Mouse (Mus musculus): Measurements from ENCODE around the gene Gmppa. TPM values are rescaled to one million over a fixed set of nuclear protein-coding genes. Genes with fewer than 3 reads are reported as not detected.

Gene Gmppa
- polyA plus RNA-seq, 1 experiment from 2014 or later, result 121 TPM

DNA sequence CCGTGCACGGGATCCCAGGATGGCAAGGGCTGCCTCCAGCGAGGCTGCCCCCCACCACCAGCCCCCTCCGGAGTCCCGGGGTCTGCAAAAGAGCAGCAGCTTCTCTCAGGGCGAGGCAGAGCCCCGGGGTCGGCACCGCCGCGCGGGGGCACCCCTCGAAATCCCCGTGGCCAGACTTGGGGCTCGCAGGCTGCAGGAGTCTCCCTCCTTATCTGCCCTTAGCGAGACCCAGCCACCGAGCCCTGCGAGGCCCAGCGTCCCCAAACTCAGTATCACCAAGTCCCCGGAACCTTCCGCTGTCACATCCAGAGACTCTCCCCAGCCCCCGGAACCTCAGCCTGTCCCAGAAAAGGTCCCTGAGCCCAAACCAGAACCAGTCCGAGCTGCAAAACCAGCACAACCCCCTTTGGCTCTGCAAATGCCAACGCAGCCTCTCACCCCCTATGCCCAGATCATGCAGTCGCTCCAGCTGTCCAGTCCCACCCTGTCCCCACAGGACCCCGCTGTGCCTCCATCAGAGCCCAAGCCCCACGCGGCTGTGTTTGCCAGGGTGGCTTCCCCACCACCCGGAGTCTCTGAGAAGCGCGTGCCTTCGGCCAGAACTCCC, 13.4 kb upstream of the Gmppa start:
- Histone ChIP-seq H3K36me3 (ENCODE audit: control insufficient read depth, insufficient read depth) (peaks cover 9% of the 10 kb centered on the region; the same call in 1 of the 2 replicates), H3K9ac (ENCODE audit: low read depth, low read length) (no peak overlapping the region), H3K9me3 (ENCODE audit: control insufficient read depth) (no peaks in the 10 kb centered on the region), H3K27me3 (replicated peaks; ENCODE audit: control insufficient read depth, insufficient read depth, low read length) (peaks cover 28% of the 10 kb centered on the region), H3K27ac (ENCODE audit: low read depth, low read length) (no peak overlapping the region), H3K4me1 (replicated peaks; ENCODE audit: control insufficient read depth, insufficient read depth, low read length) (no peaks in the 10 kb centered on the region), H3K4me2 (replicated peaks; ENCODE audit: low read depth) (peak overlapping the region; percentile 61), H3K4me3 (ENCODE audit: low read depth, low read length) (peak overlapping the region; percentile 32)
- WGBS, result 15% methylated on average over 31 of the region's 32 CpGs
- TF ChIP-seq CTCF (IDR thresholded peaks at IDR 0.05; ENCODE audit: low read depth), result no peak
- ATAC-seq, result no peak

DNA sequence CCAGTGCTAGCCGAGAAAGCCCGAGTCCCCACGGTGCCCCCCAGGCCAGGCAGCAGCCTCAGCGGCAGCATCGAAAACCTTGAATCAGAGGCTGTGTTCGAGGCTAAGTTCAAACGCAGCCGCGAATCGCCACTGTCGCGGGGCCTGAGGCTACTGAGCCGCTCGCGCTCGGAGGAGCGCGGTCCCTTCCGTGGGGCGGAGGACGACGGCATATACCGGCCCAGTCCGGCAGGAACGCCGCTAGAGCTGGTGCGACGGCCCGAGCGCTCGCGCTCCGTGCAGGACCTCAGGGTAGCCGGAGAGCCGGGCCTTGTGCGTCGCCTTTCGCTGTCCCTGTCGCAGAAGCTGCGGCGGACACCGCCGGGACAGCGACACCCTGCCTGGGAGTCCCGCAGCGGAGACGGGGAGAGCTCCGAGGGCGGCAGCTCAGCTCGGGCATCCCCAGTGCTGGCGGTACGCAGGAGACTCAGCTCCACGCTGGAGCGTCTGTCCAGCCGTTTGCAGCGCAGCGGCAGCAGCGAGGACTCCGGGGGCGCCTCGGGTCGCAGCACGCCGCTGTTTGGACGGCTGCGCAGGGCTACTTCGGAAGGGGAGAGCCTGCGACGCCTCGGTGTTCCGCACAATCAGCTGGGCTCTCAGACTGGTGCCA, 12.8 kb upstream of the Gmppa start:
- peak overlapping the region; percentile 32 for H3K4me3 ChIP-seq (ENCODE audit: low read depth, low read length)
- H3K9me3 ChIP-seq (ENCODE audit: control insufficient read depth), result no peaks in the 10 kb centered on the region
- no peak overlapping the region for H3K9ac ChIP-seq (ENCODE audit: low read depth, low read length)
- peak; percentile 40; the same call in 1 of the 2 replicates for ATAC-seq
- H3K27ac ChIP-seq (ENCODE audit: low read depth, low read length), result no peak overlapping the region
- H3K27me3 ChIP-seq (replicated peaks; ENCODE audit: control insufficient read depth, insufficient read depth, low read length), result peaks cover 28% of the 10 kb centered on the region
- H3K36me3 ChIP-seq (ENCODE audit: control insufficient read depth, insufficient read depth), result peaks cover 14% of the 10 kb centered on the region; the same call in 1 of the 2 replicates
- peak overlapping the region; percentile 61 for H3K4me2 ChIP-seq (replicated peaks; ENCODE audit: low read depth)
- 0 out of 2 replicates have a peak, but pooled peaks have one; percentile 4 for TF ChIP-seq CTCF (IDR thresholded peaks at IDR 0.05; ENCODE audit: low read depth)
- 8% methylated on average over 71 of the region's 71 CpGs for WGBS
- H3K4me1 ChIP-seq (replicated peaks; ENCODE audit: control insufficient read depth, insufficient read depth, low read length), result no peaks in the 10 kb centered on the region

DNA sequence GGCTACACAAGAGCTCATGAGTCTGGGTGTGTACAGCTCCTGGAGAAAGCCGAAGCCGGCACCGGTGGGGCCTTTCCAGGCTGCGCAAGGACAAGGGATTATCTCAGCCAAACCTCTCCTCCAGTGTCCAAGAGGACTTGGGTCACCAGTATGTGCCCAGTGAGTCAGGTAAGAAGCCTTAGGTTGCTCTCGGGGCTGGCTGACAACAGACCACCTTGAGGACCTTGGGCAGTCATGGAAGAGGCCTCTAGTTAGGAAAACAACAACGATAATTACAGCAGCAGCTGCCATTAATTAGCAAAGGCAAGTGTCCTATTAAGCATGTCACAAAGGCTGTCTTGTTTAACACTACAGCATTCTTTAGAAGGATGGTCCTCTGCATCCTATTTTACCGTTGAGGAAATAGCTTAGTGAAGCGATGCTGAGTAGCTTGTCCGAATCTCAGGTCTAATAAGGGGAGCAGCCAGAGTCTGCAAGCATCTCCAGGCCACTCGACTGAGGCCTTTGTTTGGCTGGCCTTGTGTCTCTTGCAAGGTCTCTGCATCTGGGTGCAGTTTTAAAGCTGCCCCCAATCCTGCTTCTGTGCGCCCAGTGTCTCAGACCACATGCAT, 11.8 kb upstream of the Gmppa start:
- no peak overlapping the region for H3K4me2 ChIP-seq (replicated peaks; ENCODE audit: low read depth)
- H3K9ac ChIP-seq (ENCODE audit: low read depth, low read length), result no peak overlapping the region
- peaks cover 28% of the 10 kb centered on the region for H3K27me3 ChIP-seq (replicated peaks; ENCODE audit: control insufficient read depth, insufficient read depth, low read length)
- no peak for TF ChIP-seq CTCF (IDR thresholded peaks at IDR 0.05; ENCODE audit: low read depth)
- ATAC-seq, result no peak
- no peaks in the 10 kb centered on the region for H3K9me3 ChIP-seq (ENCODE audit: control insufficient read depth)
- no peak overlapping the region for H3K4me3 ChIP-seq (ENCODE audit: low read depth, low read length)
- 85% methylated on average over 11 of the region's 11 CpGs for WGBS
- peaks cover 16% of the 10 kb centered on the region; the same call in 1 of the 2 replicates for H3K36me3 ChIP-seq (ENCODE audit: control insufficient read depth, insufficient read depth)
- H3K27ac ChIP-seq (ENCODE audit: low read depth, low read length), result no peak overlapping the region
- no peaks in the 10 kb centered on the region for H3K4me1 ChIP-seq (replicated peaks; ENCODE audit: control insufficient read depth, insufficient read depth, low read length)

DNA sequence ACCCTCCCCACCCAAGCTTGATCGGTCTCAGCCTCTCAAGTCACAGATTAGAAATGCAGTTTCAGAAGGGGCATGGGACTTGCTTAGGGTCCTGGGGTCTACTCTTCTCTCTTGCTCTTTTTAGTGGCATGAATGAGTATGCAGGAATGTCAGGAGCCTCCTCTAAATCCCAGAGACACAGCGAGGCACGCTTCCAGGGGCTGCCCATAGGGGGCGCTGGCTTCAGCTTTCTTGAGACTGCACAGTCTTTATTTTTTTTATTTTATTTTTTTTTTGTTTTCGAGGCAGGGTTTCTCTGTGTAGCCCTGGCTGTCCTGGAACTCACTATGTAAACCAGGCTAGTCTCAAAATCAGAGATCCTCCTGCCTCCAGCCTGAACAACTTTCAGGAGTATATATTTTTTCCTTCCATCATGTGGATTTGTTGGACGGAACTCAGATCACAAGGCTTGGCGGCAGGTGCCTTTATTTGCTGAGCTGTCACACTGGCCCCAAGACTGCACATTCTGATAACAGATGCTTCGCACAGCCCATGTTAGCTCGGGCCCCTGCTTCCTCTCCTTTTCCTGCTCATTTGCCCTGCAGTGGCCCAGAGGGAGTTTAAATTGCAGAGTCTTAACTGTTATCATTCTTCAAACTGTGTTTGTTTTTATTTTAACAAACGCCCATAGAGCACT, 9.8 kb upstream of the Gmppa start:
- WGBS, result 21% methylated on average over 10 of the region's 10 CpGs
- no peak overlapping the region for H3K4me3 ChIP-seq (ENCODE audit: low read depth, low read length)
- no peak overlapping the region for H3K27ac ChIP-seq (ENCODE audit: low read depth, low read length)
- H3K9ac ChIP-seq (ENCODE audit: low read depth, low read length), result no peak overlapping the region
- H3K4me2 ChIP-seq (replicated peaks; ENCODE audit: low read depth), result no peak overlapping the region
- peaks cover 15% of the 10 kb centered on the region; the same call in 1 of the 2 replicates for H3K36me3 ChIP-seq (ENCODE audit: control insufficient read depth, insufficient read depth)
- no peaks in the 10 kb centered on the region for H3K4me1 ChIP-seq (replicated peaks; ENCODE audit: control insufficient read depth, insufficient read depth, low read length)
- TF ChIP-seq CTCF (IDR thresholded peaks at IDR 0.05; ENCODE audit: low read depth), result peak; percentile 70
- H3K27me3 ChIP-seq (replicated peaks; ENCODE audit: control insufficient read depth, insufficient read depth, low read length), result peaks cover 28% of the 10 kb centered on the region
- ATAC-seq, result no peak
- H3K9me3 ChIP-seq (ENCODE audit: control insufficient read depth), result no peaks in the 10 kb centered on the region

DNA sequence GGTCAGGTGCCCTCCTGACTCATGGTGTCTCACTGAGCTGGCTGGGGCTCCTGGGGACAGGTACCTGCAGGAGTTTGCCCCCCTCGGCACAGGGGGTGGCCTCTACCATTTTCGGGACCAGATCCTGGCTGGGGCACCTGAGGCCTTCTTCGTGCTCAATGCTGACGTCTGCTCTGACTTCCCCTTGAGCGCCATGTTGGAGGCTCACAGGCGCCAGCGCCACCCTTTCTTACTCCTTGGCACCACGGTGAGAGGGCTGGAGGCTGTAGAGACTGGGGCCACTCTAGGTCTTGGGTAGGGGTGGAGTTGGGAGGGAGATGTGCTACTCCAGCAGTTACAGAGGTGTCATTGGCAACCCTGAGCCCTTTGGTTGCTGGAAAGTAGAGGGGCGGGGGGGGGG, 3.1 kb downstream of the Gmppa start:
- no peaks in the 10 kb centered on the region for H3K9me3 ChIP-seq (ENCODE audit: control insufficient read depth)
- H3K4me2 ChIP-seq (replicated peaks; ENCODE audit: low read depth), result no peak overlapping the region
- peaks cover 33% of the 10 kb centered on the region; the same call in 1 of the 2 replicates for H3K36me3 ChIP-seq (ENCODE audit: control insufficient read depth, insufficient read depth)
- TF ChIP-seq CTCF (IDR thresholded peaks at IDR 0.05; ENCODE audit: low read depth), result no peak
- 86% methylated on average over 8 of the region's 9 CpGs for WGBS
- no peak overlapping the region for H3K9ac ChIP-seq (ENCODE audit: low read depth, low read length)
- no peaks in the 10 kb centered on the region for H3K27me3 ChIP-seq (replicated peaks; ENCODE audit: control insufficient read depth, insufficient read depth, low read length)
- ATAC-seq, result no peak
- no peak overlapping the region for H3K27ac ChIP-seq (ENCODE audit: low read depth, low read length)
- peaks cover 5% of the 10 kb centered on the region; the same call in 1 of the 2 replicates for H3K4me1 ChIP-seq (replicated peaks; ENCODE audit: control insufficient read depth, insufficient read depth, low read length)
- no peak overlapping the region for H3K4me3 ChIP-seq (ENCODE audit: low read depth, low read length)

DNA sequence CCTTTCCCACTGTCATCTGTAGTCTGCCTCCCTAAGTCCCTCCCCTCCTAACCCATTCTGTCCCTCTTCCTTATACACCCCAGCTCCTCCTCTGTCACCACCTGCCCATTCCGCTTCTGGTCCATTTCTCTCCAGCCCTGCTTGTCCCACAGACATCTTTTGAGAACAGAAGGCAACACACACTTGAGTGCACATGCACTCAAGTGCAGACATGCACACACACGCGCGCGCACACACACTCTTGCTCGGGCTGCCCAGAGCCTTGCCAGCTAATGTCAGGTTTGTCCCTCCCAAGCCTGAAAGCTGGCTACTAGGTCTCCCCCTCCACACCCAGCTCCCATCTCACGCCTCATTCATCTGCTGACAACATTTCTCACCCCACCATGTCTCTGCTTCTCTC, 4.9 kb downstream of the Gmppa start:
- TF ChIP-seq CTCF (IDR thresholded peaks at IDR 0.05; ENCODE audit: low read depth), result no peak
- H3K9me3 ChIP-seq (ENCODE audit: control insufficient read depth), result no peaks in the 10 kb centered on the region
- no peak overlapping the region for H3K27ac ChIP-seq (ENCODE audit: low read depth, low read length)
- no peak overlapping the region for H3K4me3 ChIP-seq (ENCODE audit: low read depth, low read length)
- no peak overlapping the region for H3K9ac ChIP-seq (ENCODE audit: low read depth, low read length)
- H3K27me3 ChIP-seq (replicated peaks; ENCODE audit: control insufficient read depth, insufficient read depth, low read length), result peaks cover 2% of the 10 kb centered on the region; the same call in 1 of the 2 replicates
- ATAC-seq, result no peak
- H3K4me2 ChIP-seq (replicated peaks; ENCODE audit: low read depth), result no peak overlapping the region
- WGBS, result 93% methylated on average over 7 of the region's 7 CpGs
- H3K36me3 ChIP-seq (ENCODE audit: control insufficient read depth, insufficient read depth), result peaks cover 33% of the 10 kb centered on the region; the same call in 1 of the 2 replicates
- peaks cover 5% of the 10 kb centered on the region; the same call in 1 of the 2 replicates for H3K4me1 ChIP-seq (replicated peaks; ENCODE audit: control insufficient read depth, insufficient read depth, low read length)

All from intestine, postnatal 0 days (tissue).